Mouse (Mus musculus): Measurements from ENCODE around the gene Atp5j2.

- TF ChIP-seq CTCF (IDR thresholded peaks at IDR 0.05; ENCODE audit: low read depth) (no peak), EP300 (IDR thresholded peaks at IDR 0.05; ENCODE audit: low read depth) (no peak)
These were observed 27.2 kb downstream of the Atp5j2 start for GRCm38 (mm10) chr5:145164710-145165109.

All from liver, embryonic 14.5 days (tissue).